Mouse (Mus musculus): ENCODE results near the gene Ints7. TPM values are rescaled to one million over a fixed set of nuclear protein-coding genes. Genes with fewer than 3 reads are reported as not detected.

Gene Ints7
- polyA plus RNA-seq, 2 experiments, result 13.5 to 16.8 TPM

GRCm38 (mm10) chr1:191534896-191535295 lies 40.5 kb upstream of the Ints7 start:
- no peak overlapping the region for H3K4me3 ChIP-seq (ENCODE audit: insufficient read depth in 1 of 2, low read depth in 2 of 2, low read length in 2 of 2)
- DNase-seq (ENCODE audit: low read depth in 3 of 3, low spot score in 3 of 3) (no peak), ATAC-seq (ENCODE audit: insufficient read depth) (no peak)
- H3K4me2 ChIP-seq (ENCODE audit: low read depth), result no peak overlapping the region
- WGBS (ENCODE audit: insufficient replicate concordance), result 72% methylated on average over 2 of the region's 2 CpGs
- TF ChIP-seq EP300 (IDR thresholded peaks at IDR 0.05; ENCODE audit: low read depth), result no peak
- TF ChIP-seq CTCF (IDR thresholded peaks at IDR 0.05; ENCODE audit: low read depth), result no peak
- no peaks in the 10 kb centered on the region for H3K27me3 ChIP-seq (ENCODE audit: control insufficient read depth, insufficient read depth, low read length)
- H3K27ac ChIP-seq, result no peak overlapping the region
- no peaks in the 10 kb centered on the region for H3K4me1 ChIP-seq (replicated peaks; ENCODE audit: control insufficient read depth in 2 of 2, insufficient read depth in 2 of 2, low read length in 1 of 2)
- no peak overlapping the region for H3K9ac ChIP-seq (replicated peaks)
- H3K9me3 ChIP-seq (ENCODE audit: control insufficient read depth, low read length), result no peaks in the 10 kb centered on the region
- peaks cover 30% of the 10 kb centered on the region for H3K36me3 ChIP-seq (replicated peaks; ENCODE audit: control insufficient read depth, insufficient read depth, low read depth)

DNA sequence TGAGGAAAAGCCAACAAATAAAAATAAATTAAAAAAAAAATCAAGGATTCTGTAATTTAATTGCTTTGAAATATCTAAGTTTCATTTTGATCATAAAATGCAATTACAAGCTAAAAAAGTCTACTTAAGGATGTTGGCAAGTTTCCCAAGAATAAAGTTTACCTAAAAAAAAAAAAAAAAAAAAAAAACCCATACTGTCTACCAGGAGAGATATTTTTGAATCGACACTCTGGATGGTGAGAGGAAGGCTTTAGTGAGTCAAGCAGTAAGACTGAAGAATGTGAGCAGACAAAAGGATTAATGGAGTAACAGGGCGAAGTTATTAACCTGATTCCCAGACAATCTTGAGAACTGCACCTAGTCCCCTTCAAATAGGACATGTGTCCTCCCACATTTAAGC lies 35.1 kb upstream of the Ints7 start:
- Histone ChIP-seq H3K27ac (no peak overlapping the region), H3K4me3 (ENCODE audit: insufficient read depth in 1 of 2, low read depth in 2 of 2, low read length in 2 of 2) (no peak overlapping the region), H3K9me3 (ENCODE audit: control insufficient read depth, low read length) (no peaks in the 10 kb centered on the region), H3K4me1 (replicated peaks; ENCODE audit: control insufficient read depth in 2 of 2, insufficient read depth in 2 of 2, low read length in 1 of 2) (no peaks in the 10 kb centered on the region), H3K27me3 (ENCODE audit: control insufficient read depth, insufficient read depth, low read length) (no peaks in the 10 kb centered on the region), H3K36me3 (replicated peaks; ENCODE audit: control insufficient read depth, insufficient read depth, low read depth) (peaks cover 73% of the 10 kb centered on the region), H3K9ac (replicated peaks) (no peak overlapping the region), H3K4me2 (ENCODE audit: low read depth) (no peak overlapping the region)
- WGBS (ENCODE audit: insufficient replicate concordance), result 70% methylated on average over 2 of the region's 2 CpGs
- ATAC-seq (ENCODE audit: insufficient read depth) (no peak), DNase-seq (ENCODE audit: low read depth in 3 of 3, low spot score in 3 of 3) (no peak)
- TF ChIP-seq CTCF (IDR thresholded peaks at IDR 0.05; ENCODE audit: low read depth) (no peak), EP300 (IDR thresholded peaks at IDR 0.05; ENCODE audit: low read depth) (no peak)

GRCm38 (mm10) chr1:191541014-191541413 lies 34.4 kb upstream of the Ints7 start:
- DNase-seq (ENCODE audit: low read depth in 3 of 3, low spot score in 3 of 3) (no peak), ATAC-seq (ENCODE audit: insufficient read depth) (no peak)
- H3K27ac ChIP-seq, result no peak overlapping the region
- no peak for TF ChIP-seq EP300 (IDR thresholded peaks at IDR 0.05; ENCODE audit: low read depth)
- TF ChIP-seq CTCF (IDR thresholded peaks at IDR 0.05; ENCODE audit: low read depth), result no peak
- H3K4me1 ChIP-seq (replicated peaks; ENCODE audit: control insufficient read depth in 2 of 2, insufficient read depth in 2 of 2, low read length in 1 of 2), result no peaks in the 10 kb centered on the region
- no peaks in the 10 kb centered on the region for H3K9me3 ChIP-seq (ENCODE audit: control insufficient read depth, low read length)
- peaks cover 78% of the 10 kb centered on the region for H3K36me3 ChIP-seq (replicated peaks; ENCODE audit: control insufficient read depth, insufficient read depth, low read depth)
- H3K9ac ChIP-seq (replicated peaks), result no peak overlapping the region
- 86% methylated on average over 9 of the region's 9 CpGs for WGBS (ENCODE audit: insufficient replicate concordance)
- H3K27me3 ChIP-seq (ENCODE audit: control insufficient read depth, insufficient read depth, low read length), result no peaks in the 10 kb centered on the region
- no peak overlapping the region for H3K4me2 ChIP-seq (ENCODE audit: low read depth)
- H3K4me3 ChIP-seq (ENCODE audit: insufficient read depth in 1 of 2, low read depth in 2 of 2, low read length in 2 of 2), result no peak overlapping the region

- Histone ChIP-seq H3K36me3 (replicated peaks; ENCODE audit: control insufficient read depth, insufficient read depth, low read depth) (peaks cover 82% of the 10 kb centered on the region), H3K4me3 (ENCODE audit: insufficient read depth in 1 of 2, low read depth in 2 of 2, low read length in 2 of 2) (no peak overlapping the region), H3K27ac (no peak overlapping the region), H3K9me3 (ENCODE audit: control insufficient read depth, low read length) (no peaks in the 10 kb centered on the region), H3K4me1 (replicated peaks; ENCODE audit: control insufficient read depth in 2 of 2, insufficient read depth in 2 of 2, low read length in 1 of 2) (no peaks in the 10 kb centered on the region), H3K9ac (replicated peaks) (no peak overlapping the region), H3K27me3 (ENCODE audit: control insufficient read depth, insufficient read depth, low read length) (no peaks in the 10 kb centered on the region), H3K4me2 (ENCODE audit: low read depth) (no peak overlapping the region)
- ATAC-seq (ENCODE audit: insufficient read depth), result no peak
- 65% methylated on average over 4 of the region's 4 CpGs for WGBS (ENCODE audit: insufficient replicate concordance)
- no peak for DNase-seq (ENCODE audit: low read depth in 3 of 3, low spot score in 3 of 3)
- TF ChIP-seq EP300 (IDR thresholded peaks at IDR 0.05; ENCODE audit: low read depth) (no peak), CTCF (IDR thresholded peaks at IDR 0.05; ENCODE audit: low read depth) (no peak)
Measured at GRCm38 (mm10) chr1:191541619-191542018, 33.8 kb upstream of the Ints7 start.

GRCm38 (mm10) chr1:191543747-191544146 lies 31.7 kb upstream of the Ints7 start:
- H3K9ac ChIP-seq (replicated peaks), result no peak overlapping the region
- 59% methylated on average over 3 of the region's 3 CpGs for WGBS (ENCODE audit: insufficient replicate concordance)
- peaks cover 88% of the 10 kb centered on the region for H3K36me3 ChIP-seq (replicated peaks; ENCODE audit: control insufficient read depth, insufficient read depth, low read depth)
- H3K4me1 ChIP-seq (replicated peaks; ENCODE audit: control insufficient read depth in 2 of 2, insufficient read depth in 2 of 2, low read length in 1 of 2), result no peaks in the 10 kb centered on the region
- ATAC-seq (ENCODE audit: insufficient read depth) (no peak), DNase-seq (ENCODE audit: low read depth in 3 of 3, low spot score in 3 of 3) (no peak)
- TF ChIP-seq CTCF (IDR thresholded peaks at IDR 0.05; ENCODE audit: low read depth), result no peak
- TF ChIP-seq EP300 (IDR thresholded peaks at IDR 0.05; ENCODE audit: low read depth), result no peak
- H3K27me3 ChIP-seq (ENCODE audit: control insufficient read depth, insufficient read depth, low read length), result no peaks in the 10 kb centered on the region
- no peaks in the 10 kb centered on the region for H3K9me3 ChIP-seq (ENCODE audit: control insufficient read depth, low read length)
- H3K4me2 ChIP-seq (ENCODE audit: low read depth), result no peak overlapping the region
- H3K4me3 ChIP-seq (ENCODE audit: insufficient read depth in 1 of 2, low read depth in 2 of 2, low read length in 2 of 2), result no peak overlapping the region
- H3K27ac ChIP-seq, result no peak overlapping the region

Measured in liver, embryonic 14.5 days (tissue).